Mouse (Mus musculus): ENCODE results near the gene Uts2b. TPM values are rescaled to one million over a fixed set of nuclear protein-coding genes. Genes with fewer than 3 reads are reported as not detected.

Gene Uts2b
- not detected in 2 replicates for polyA plus RNA-seq (2014; fragmentation: Nextera tagmentation; extraction: Ambion mirVana)

DNA sequence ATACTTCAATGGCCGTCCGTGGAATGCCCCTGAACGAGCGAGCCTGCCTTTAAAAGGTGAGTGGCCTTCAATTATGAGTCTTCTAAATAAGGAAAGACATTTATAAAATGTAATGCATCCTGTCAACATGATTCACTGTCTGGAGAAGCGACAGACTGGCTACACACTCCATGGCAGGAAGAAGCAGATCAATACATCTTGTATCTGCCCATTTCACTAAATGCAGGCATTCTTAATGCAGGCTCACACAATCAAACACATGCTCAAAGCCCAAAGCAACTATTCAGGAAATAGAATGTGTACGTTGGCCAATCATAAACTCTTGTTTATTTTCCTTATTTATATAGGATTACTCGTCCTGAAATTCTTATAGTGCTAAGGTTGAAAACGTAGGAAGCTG is at the start of gene Uts2b:
Gene Uts2b, minus strand, starts transcription at position 49 of the 400 bp plus-strand sequence.
- no peak for DNase-seq
- no peak for TF ChIP-seq CTCF (IDR thresholded peaks at IDR 0.05; ENCODE audit: low read depth)
- no peaks in the 10 kb centered on the region for H3K9me3 ChIP-seq (ENCODE audit: low read depth, low read length)
- no peak for ATAC-seq (ENCODE audit: insufficient read depth)
- H3K27ac ChIP-seq (ENCODE audit: low read depth), result no peak within 1 kb of the TSS
- H3K4me3 ChIP-seq (ENCODE audit: low read depth, low read length), result no peak within 1 kb of the TSS
- WGBS, result 64% methylated on average over 8 of the region's 8 CpGs
- H3K9ac ChIP-seq, result no peak within 1 kb of the TSS
- H3K4me2 ChIP-seq, result no peak within 1 kb of the TSS
- H3K36me3 ChIP-seq (ENCODE audit: insufficient read depth), result no peaks in the 10 kb centered on the region
- no peaks in the 10 kb centered on the region for H3K4me1 ChIP-seq (ENCODE audit: insufficient read depth)
- H3K27me3 ChIP-seq (ENCODE audit: insufficient read depth, low read length), result no peaks in the 10 kb centered on the region

- no peaks in the 10 kb centered on the region for H3K27me3 ChIP-seq (ENCODE audit: insufficient read depth, low read length)
- no peak for DNase-seq
- 0 out of 2 replicates have a peak, but pooled peaks cover 9% of the 10 kb centered on the region for H3K9me3 ChIP-seq (ENCODE audit: low read depth, low read length)
- H3K4me1 ChIP-seq (ENCODE audit: insufficient read depth), result no peaks in the 10 kb centered on the region
- no peak overlapping the region for H3K4me3 ChIP-seq (ENCODE audit: low read depth, low read length)
- ATAC-seq (ENCODE audit: insufficient read depth), result no peak
- no peak overlapping the region for H3K4me2 ChIP-seq
- H3K27ac ChIP-seq (ENCODE audit: low read depth), result no peak overlapping the region
- 94% methylated on average over 3 of the region's 3 CpGs for WGBS
- H3K9ac ChIP-seq, result no peak overlapping the region
- no peak for TF ChIP-seq CTCF (IDR thresholded peaks at IDR 0.05; ENCODE audit: low read depth)
- H3K36me3 ChIP-seq (ENCODE audit: insufficient read depth), result peaks cover 54% of the 10 kb centered on the region
Measured at GRCm38 (mm10) chr16:27417632-27418031, 47.6 kb upstream of the Uts2b start.

- Histone ChIP-seq H3K9me3 (ENCODE audit: low read depth, low read length) (0 out of 2 replicates have a peak, but pooled peaks cover 5% of the 10 kb centered on the region), H3K9ac (no peak overlapping the region), H3K4me3 (ENCODE audit: low read depth, low read length) (no peak overlapping the region), H3K36me3 (ENCODE audit: insufficient read depth) (peaks cover 48% of the 10 kb centered on the region), H3K4me2 (no peak overlapping the region), H3K27ac (ENCODE audit: low read depth) (no peak overlapping the region), H3K4me1 (ENCODE audit: insufficient read depth) (no peaks in the 10 kb centered on the region), H3K27me3 (ENCODE audit: insufficient read depth, low read length) (no peaks in the 10 kb centered on the region)
- 89% methylated on average over 6 of the region's 6 CpGs for WGBS
- no peak for TF ChIP-seq CTCF (IDR thresholded peaks at IDR 0.05; ENCODE audit: low read depth)
- DNase-seq (no peak), ATAC-seq (ENCODE audit: insufficient read depth) (no peak)
Measured at GRCm38 (mm10) chr16:27416937-27417584, 47.0 kb upstream of the Uts2b start.

- no peak for DNase-seq
- peaks cover 26% of the 10 kb centered on the region for H3K36me3 ChIP-seq (ENCODE audit: insufficient read depth)
- H3K9ac ChIP-seq, result no peak overlapping the region
- no peak overlapping the region for H3K4me3 ChIP-seq (ENCODE audit: low read depth, low read length)
- H3K4me2 ChIP-seq, result no peak overlapping the region
- no peak for ATAC-seq (ENCODE audit: insufficient read depth)
- TF ChIP-seq CTCF (IDR thresholded peaks at IDR 0.05; ENCODE audit: low read depth), result no peak
- H3K27me3 ChIP-seq (ENCODE audit: insufficient read depth, low read length), result no peaks in the 10 kb centered on the region
- H3K4me1 ChIP-seq (ENCODE audit: insufficient read depth), result no peaks in the 10 kb centered on the region
- H3K27ac ChIP-seq (ENCODE audit: low read depth), result no peak overlapping the region
- H3K9me3 ChIP-seq (ENCODE audit: low read depth, low read length), result no peaks in the 10 kb centered on the region
Measured at GRCm38 (mm10) chr16:27404107-27404506, 34.1 kb upstream of the Uts2b start.

DNA sequence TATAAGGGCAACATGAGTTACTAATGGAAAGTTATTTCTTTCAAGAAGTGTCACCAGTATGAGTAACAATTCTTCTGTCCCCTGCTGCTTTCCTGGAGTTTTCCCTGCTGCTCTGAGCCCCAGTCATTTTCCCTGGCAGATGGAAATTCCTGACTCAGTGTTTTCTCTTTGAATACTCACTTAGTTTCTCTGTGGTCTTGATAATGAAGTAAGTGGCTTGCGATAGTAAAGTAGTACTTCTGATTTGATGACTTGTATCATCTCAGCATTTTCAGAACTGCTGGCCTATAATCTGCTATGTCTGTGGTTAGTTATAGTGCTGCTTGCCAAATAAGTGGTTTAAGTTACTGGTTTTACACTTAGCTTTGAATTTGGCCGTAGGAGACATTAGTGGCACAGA is 31.5 kb upstream of the Uts2b start:
- whole genome bisulfite sequencing, result 80% methylated on average over 2 of the region's 2 CpGs
- Histone ChIP-seq H3K27me3 (ENCODE audit: insufficient read depth, low read length) (no peaks in the 10 kb centered on the region), H3K9me3 (ENCODE audit: low read depth, low read length) (no peaks in the 10 kb centered on the region), H3K4me1 (ENCODE audit: insufficient read depth) (no peaks in the 10 kb centered on the region), H3K9ac (no peak overlapping the region), H3K27ac (ENCODE audit: low read depth) (no peak overlapping the region), H3K4me2 (no peak overlapping the region), H3K36me3 (ENCODE audit: insufficient read depth) (peaks cover 12% of the 10 kb centered on the region; the same call in 1 of the 2 replicates), H3K4me3 (ENCODE audit: low read depth, low read length) (no peak overlapping the region)
- DNase-seq (no peak), ATAC-seq (ENCODE audit: insufficient read depth) (no peak)
- no peak for TF ChIP-seq CTCF (IDR thresholded peaks at IDR 0.05; ENCODE audit: low read depth)

GRCm38 (mm10) chr16:27399719-27400253 is 29.7 kb upstream of the Uts2b start:
- WGBS, result 86% methylated on average over 6 of the region's 6 CpGs
- DNase-seq (no peak), ATAC-seq (ENCODE audit: insufficient read depth) (no peak)
- H3K4me3 ChIP-seq (ENCODE audit: low read depth, low read length), result no peak overlapping the region
- no peak overlapping the region for H3K9ac ChIP-seq
- no peaks in the 10 kb centered on the region for H3K4me1 ChIP-seq (ENCODE audit: insufficient read depth)
- H3K27ac ChIP-seq (ENCODE audit: low read depth), result no peak overlapping the region
- no peaks in the 10 kb centered on the region for H3K36me3 ChIP-seq (ENCODE audit: insufficient read depth)
- H3K9me3 ChIP-seq (ENCODE audit: low read depth, low read length), result no peaks in the 10 kb centered on the region
- no peaks in the 10 kb centered on the region for H3K27me3 ChIP-seq (ENCODE audit: insufficient read depth, low read length)
- no peak for TF ChIP-seq CTCF (IDR thresholded peaks at IDR 0.05; ENCODE audit: low read depth)
- no peak overlapping the region for H3K4me2 ChIP-seq

- Histone ChIP-seq H3K4me1 (ENCODE audit: insufficient read depth) (no peaks in the 10 kb centered on the region), H3K9ac (no peak overlapping the region), H3K4me2 (no peak overlapping the region), H3K27me3 (ENCODE audit: insufficient read depth, low read length) (no peaks in the 10 kb centered on the region), H3K9me3 (ENCODE audit: low read depth, low read length) (no peaks in the 10 kb centered on the region), H3K36me3 (ENCODE audit: insufficient read depth) (no peaks in the 10 kb centered on the region), H3K4me3 (ENCODE audit: low read depth, low read length) (no peak overlapping the region), H3K27ac (ENCODE audit: low read depth) (no peak overlapping the region)
- 89% methylated on average over 3 of the region's 3 CpGs for WGBS
- ATAC-seq (ENCODE audit: insufficient read depth) (no peak), DNase-seq (no peak)
- TF ChIP-seq CTCF (IDR thresholded peaks at IDR 0.05; ENCODE audit: low read depth), result no peak
Measured at GRCm38 (mm10) chr16:27399026-27399718, 29.1 kb upstream of the Uts2b start.

Measured in lung, embryonic 14.5 days (tissue).